Mouse (Mus musculus): ENCODE results near the gene Mob3a. TPM values are rescaled to one million over a fixed set of nuclear protein-coding genes. Genes with fewer than 3 reads are reported as not detected.

Gene Mob3a
- polyA plus RNA-seq, 1 experiment from 2014 or later = 61.5 TPM

- Histone ChIP-seq H3K27me3 (replicated peaks) (no peaks in the 10 kb centered on the region), H3K4me3 (peak overlapping the region; percentile 68), H3K27ac (no peak overlapping the region), H3K4me2 (replicated peaks) (peak overlapping the region; percentile 89), H3K4me1 (peaks cover 61% of the 10 kb centered on the region), H3K9ac (peak overlapping the region; percentile 97), H3K36me3 (peaks cover 41% of the 10 kb centered on the region), H3K9me3 (no peaks in the 10 kb centered on the region)
- no peak for ATAC-seq (ENCODE audit: low FRiP score, low read depth)
- 70% methylated on average over 5 of the region's 5 CpGs for WGBS
Measured at GRCm38 (mm10) chr10:80674161-80674711, 27.5 kb downstream of the Mob3a start.

GRCm38 (mm10) chr10:80673690-80674089 is 28.1 kb downstream of the Mob3a start:
- Histone ChIP-seq H3K27me3 (replicated peaks) (no peaks in the 10 kb centered on the region), H3K36me3 (peaks cover 47% of the 10 kb centered on the region), H3K27ac (no peak overlapping the region), H3K4me1 (peaks cover 57% of the 10 kb centered on the region), H3K4me2 (replicated peaks) (peak overlapping the region; percentile 89), H3K9ac (peak overlapping the region; percentile 97), H3K4me3 (no peak overlapping the region), H3K9me3 (no peaks in the 10 kb centered on the region)
- no peak for ATAC-seq (ENCODE audit: low FRiP score, low read depth)
- WGBS = 99% methylated on average over 3 of the region's 3 CpGs

GRCm38 (mm10) chr10:80671936-80672690 is 29.7 kb downstream of the Mob3a start:
- ATAC-seq (ENCODE audit: low FRiP score, low read depth) = no peak
- H3K36me3 ChIP-seq = peaks cover 63% of the 10 kb centered on the region
- H3K4me2 ChIP-seq (replicated peaks) = no peak overlapping the region
- no peak overlapping the region for H3K9ac ChIP-seq
- WGBS = 79% methylated on average over 11 of the region's 11 CpGs
- H3K9me3 ChIP-seq = no peaks in the 10 kb centered on the region
- peaks cover 41% of the 10 kb centered on the region for H3K4me1 ChIP-seq
- no peak overlapping the region for H3K27ac ChIP-seq
- no peak overlapping the region for H3K4me3 ChIP-seq
- no peaks in the 10 kb centered on the region for H3K27me3 ChIP-seq (replicated peaks)

GRCm38 (mm10) chr10:80671251-80671650 is 30.5 kb downstream of the Mob3a start:
- Histone ChIP-seq H3K27ac (no peak overlapping the region), H3K4me2 (replicated peaks) (no peak overlapping the region), H3K36me3 (peaks cover 71% of the 10 kb centered on the region), H3K4me1 (peaks cover 36% of the 10 kb centered on the region), H3K9me3 (no peaks in the 10 kb centered on the region), H3K4me3 (no peak overlapping the region), H3K9ac (0 out of 2 replicates have a peak overlapping the region, but pooled peaks have one; percentile 10), H3K27me3 (replicated peaks) (no peaks in the 10 kb centered on the region)
- 97% methylated on average over 4 of the region's 4 CpGs for WGBS
- no peak for ATAC-seq (ENCODE audit: low FRiP score, low read depth)

- H3K4me1 ChIP-seq = peaks cover 38% of the 10 kb centered on the region
- 86% methylated on average over 2 of the region's 2 CpGs for WGBS
Measured at GRCm38 (mm10) chr10:80670531-80670930, 31.2 kb downstream of the Mob3a start.

GRCm38 (mm10) chr10:80669737-80670485 is 31.9 kb downstream of the Mob3a start:
- Histone ChIP-seq H3K4me3 (no peak overlapping the region), H3K4me1 (peaks cover 40% of the 10 kb centered on the region), H3K36me3 (peaks cover 82% of the 10 kb centered on the region)

More at GRCm38 (mm10) chr10:80670531-80670930, 31.2 kb downstream of the Mob3a start:
- H3K9ac ChIP-seq = no peak overlapping the region
- H3K27me3 ChIP-seq (replicated peaks) = no peaks in the 10 kb centered on the region
- H3K27ac ChIP-seq = no peak overlapping the region
- H3K9me3 ChIP-seq = no peaks in the 10 kb centered on the region
- no peak for ATAC-seq (ENCODE audit: low FRiP score, low read depth)
- no peak overlapping the region for H3K4me2 ChIP-seq (replicated peaks)
- peaks cover 78% of the 10 kb centered on the region for H3K36me3 ChIP-seq
- H3K4me3 ChIP-seq = no peak overlapping the region

GRCm38 (mm10) chr10:80669018-80669417 is 32.8 kb downstream of the Mob3a start:
- H3K4me2 ChIP-seq (replicated peaks) = no peak overlapping the region
- H3K36me3 ChIP-seq = peaks cover 79% of the 10 kb centered on the region
- no peak overlapping the region for H3K9ac ChIP-seq
- no peaks in the 10 kb centered on the region for H3K27me3 ChIP-seq (replicated peaks)
- ATAC-seq (ENCODE audit: low FRiP score, low read depth) = no peak
- WGBS = 89% methylated on average over 12 of the region's 12 CpGs
- H3K27ac ChIP-seq = no peak overlapping the region
- H3K4me3 ChIP-seq = no peak overlapping the region
- no peaks in the 10 kb centered on the region for H3K9me3 ChIP-seq
- peaks cover 36% of the 10 kb centered on the region for H3K4me1 ChIP-seq

More at GRCm38 (mm10) chr10:80669737-80670485, 31.9 kb downstream of the Mob3a start:
- ATAC-seq (ENCODE audit: low FRiP score, low read depth) = no peak
- H3K9ac ChIP-seq = no peak overlapping the region
- H3K27ac ChIP-seq = no peak overlapping the region
- H3K9me3 ChIP-seq = no peaks in the 10 kb centered on the region
- WGBS = 94% methylated on average over 7 of the region's 7 CpGs
- H3K4me2 ChIP-seq (replicated peaks) = no peak overlapping the region
- no peaks in the 10 kb centered on the region for H3K27me3 ChIP-seq (replicated peaks)

- no peak for ATAC-seq (ENCODE audit: low FRiP score, low read depth)
- Histone ChIP-seq H3K9ac (no peak overlapping the region), H3K4me2 (replicated peaks) (no peak overlapping the region), H3K36me3 (peaks cover 75% of the 10 kb centered on the region), H3K27me3 (replicated peaks) (no peaks in the 10 kb centered on the region), H3K9me3 (no peaks in the 10 kb centered on the region), H3K4me1 (peaks cover 33% of the 10 kb centered on the region), H3K4me3 (no peak overlapping the region), H3K27ac (no peak overlapping the region)
- 85% methylated on average over 11 of the region's 11 CpGs for WGBS
Measured at GRCm38 (mm10) chr10:80668614-80669013, 33.2 kb downstream of the Mob3a start.

GRCm38 (mm10) chr10:80666837-80667412 is 34.9 kb downstream of the Mob3a start:
- Histone ChIP-seq H3K9ac (no peak overlapping the region), H3K27ac (no peak overlapping the region), H3K27me3 (replicated peaks) (no peaks in the 10 kb centered on the region), H3K4me2 (replicated peaks) (no peak overlapping the region), H3K9me3 (no peaks in the 10 kb centered on the region), H3K36me3 (peaks cover 66% of the 10 kb centered on the region), H3K4me1 (peaks cover 23% of the 10 kb centered on the region), H3K4me3 (no peak overlapping the region)
- no peak for ATAC-seq (ENCODE audit: low FRiP score, low read depth)
- WGBS = 85% methylated on average over 19 of the region's 19 CpGs

- peaks cover 58% of the 10 kb centered on the region for H3K36me3 ChIP-seq
- no peak overlapping the region for H3K9ac ChIP-seq
- no peak overlapping the region for H3K27ac ChIP-seq
- 79% methylated on average over 10 of the region's 10 CpGs for WGBS
- no peak overlapping the region for H3K4me2 ChIP-seq (replicated peaks)
- no peak overlapping the region for H3K4me3 ChIP-seq
- peaks cover 21% of the 10 kb centered on the region for H3K4me1 ChIP-seq
- no peak for ATAC-seq (ENCODE audit: low FRiP score, low read depth)
- H3K27me3 ChIP-seq (replicated peaks) = no peaks in the 10 kb centered on the region
- no peaks in the 10 kb centered on the region for H3K9me3 ChIP-seq
Measured at GRCm38 (mm10) chr10:80665981-80666733, 35.6 kb downstream of the Mob3a start.

- no peak for ATAC-seq (ENCODE audit: low FRiP score, low read depth)
- Histone ChIP-seq H3K27me3 (replicated peaks) (no peaks in the 10 kb centered on the region), H3K27ac (0 out of 2 replicates have a peak overlapping the region, but pooled peaks have one; percentile 10), H3K4me3 (no peak overlapping the region), H3K9me3 (no peaks in the 10 kb centered on the region), H3K4me1 (peaks cover 21% of the 10 kb centered on the region), H3K36me3 (peaks cover 52% of the 10 kb centered on the region), H3K4me2 (replicated peaks) (peak overlapping the region; percentile 16; the same call in 1 of the 2 replicates), H3K9ac (no peak overlapping the region)
- 66% methylated on average over 4 of the region's 4 CpGs for whole genome bisulfite sequencing
Measured at GRCm38 (mm10) chr10:80665459-80665858, 36.3 kb downstream of the Mob3a start.
